Mouse (Mus musculus) cerebellum, adult 2 months (tissue): ENCODE measurements at regions not wholly inside any gene's neighbourhood (a gene's known extent, or its start where the extent isn't known, plus 50 kb on each side); places are given as distances from the start of the nearest gene placed in this dataset.

Source experiments
- CTCF ChIP-seq: fragments of 200-500 bp; IDR thresholded peaks from 2 replicates; pipeline ENCODE4 v1.5.1; 2011; ENCODE audit warnings: low read depth, mild to moderate bottlenecking, control low read depth, low read length, moderate library complexity, borderline replicate concordance; ENCODE audit not compliant: insufficient read depth
- POLR2A ChIP-seq: fragments of 200-500 bp; IDR thresholded peaks from 2 replicates; pipeline ENCODE4 v1.6.1; 2011; ENCODE audit warnings: low read length, control low read depth, borderline replicate concordance; ENCODE audit not compliant: insufficient read depth

- TF ChIP-seq CTCF: no peak
- TF ChIP-seq POLR2A: no peak
These were observed 88.9 kb upstream of the Negr1 start for GRCm38 (mm10) chr3:156472665-156473064.
